Mouse (Mus musculus): ENCODE measurements around the gene Xrra1. TPM values are rescaled to one million over a fixed set of nuclear protein-coding genes. Genes with fewer than 3 reads are reported as not detected.
"Not testable (repeated sequence)": the region's sequence is repeated elsewhere in the genome, so short reads cannot be mapped to it uniquely, and the experiment has no call there.

Xrra1 gene
- polyA plus RNA-seq, 1 experiment from 2014 or later = 0.11 TPM

- Histone ChIP-seq H3K9me3 (no peaks in the 10 kb centered on the region), H3K4me1 (replicated peaks) (no peaks in the 10 kb centered on the region), H3K27me3 (replicated peaks) (no peaks in the 10 kb centered on the region), H3K4me2 (replicated peaks) (no peak overlapping the region), H3K4me3 (replicated peaks) (no peak overlapping the region), H3K36me3 (peaks cover 21% of the 10 kb centered on the region), H3K9ac (no peak overlapping the region), H3K27ac (no peak overlapping the region)
- no peak for ATAC-seq
- 100% methylated on average over 1 of the region's 1 CpGs for WGBS
Observed at GRCm38 (mm10) chr7:99940669-99941068, 81.8 kb downstream of the Xrra1 start.

GRCm38 (mm10) chr7:99944520-99944919 is 85.6 kb downstream of the Xrra1 start:
- H3K9ac ChIP-seq = no peak overlapping the region
- H3K4me1 ChIP-seq (replicated peaks) = no peaks in the 10 kb centered on the region
- H3K36me3 ChIP-seq = peaks cover 31% of the 10 kb centered on the region

GRCm38 (mm10) chr7:99945012-99945411 is 86.1 kb downstream of the Xrra1 start:
- not testable (repeated sequence) for H3K4me3 ChIP-seq (replicated peaks); H3K9ac ChIP-seq; ATAC-seq; H3K4me2 ChIP-seq (replicated peaks); H3K4me1 ChIP-seq (replicated peaks); H3K27me3 ChIP-seq (replicated peaks); H3K27ac ChIP-seq; H3K9me3 ChIP-seq
- 92% methylated on average over 22 of the region's 22 CpGs for WGBS
- peaks cover 31% of the 10 kb centered on the region for H3K36me3 ChIP-seq

More at GRCm38 (mm10) chr7:99944520-99944919, 85.6 kb downstream of the Xrra1 start:
- no peak overlapping the region for H3K27ac ChIP-seq
- H3K27me3 ChIP-seq (replicated peaks) = no peaks in the 10 kb centered on the region
- ATAC-seq = no peak
- whole genome bisulfite sequencing = 98% methylated on average over 3 of the region's 3 CpGs
- H3K9me3 ChIP-seq = no peaks in the 10 kb centered on the region
- H3K4me2 ChIP-seq (replicated peaks) = no peak overlapping the region
- no peak overlapping the region for H3K4me3 ChIP-seq (replicated peaks)

- no peak overlapping the region for H3K4me3 ChIP-seq (replicated peaks)
- no peaks in the 10 kb centered on the region for H3K9me3 ChIP-seq
- peaks cover 22% of the 10 kb centered on the region for H3K36me3 ChIP-seq
- no peak for ATAC-seq
- no peak overlapping the region for H3K27ac ChIP-seq
- no peaks in the 10 kb centered on the region for H3K4me1 ChIP-seq (replicated peaks)
- WGBS = 96% methylated on average over 3 of the region's 3 CpGs
- no peaks in the 10 kb centered on the region for H3K27me3 ChIP-seq (replicated peaks)
- no peak overlapping the region for H3K9ac ChIP-seq
- H3K4me2 ChIP-seq (replicated peaks) = no peak overlapping the region
Observed at GRCm38 (mm10) chr7:99945939-99946338, 87.0 kb downstream of the Xrra1 start.

GRCm38 (mm10) chr7:99946356-99946755 is 87.4 kb downstream of the Xrra1 start:
- no peaks in the 10 kb centered on the region for H3K27me3 ChIP-seq (replicated peaks)
- H3K27ac ChIP-seq = no peak overlapping the region
- no peaks in the 10 kb centered on the region for H3K9me3 ChIP-seq
- H3K9ac ChIP-seq = no peak overlapping the region
- no peak overlapping the region for H3K4me3 ChIP-seq (replicated peaks)
- H3K36me3 ChIP-seq = peaks cover 22% of the 10 kb centered on the region
- WGBS = 81% methylated on average over 4 of the region's 4 CpGs
- H3K4me2 ChIP-seq (replicated peaks) = no peak overlapping the region
- ATAC-seq = no peak
- no peaks in the 10 kb centered on the region for H3K4me1 ChIP-seq (replicated peaks)

- Histone ChIP-seq H3K9ac (no peak overlapping the region), H3K9me3 (no peaks in the 10 kb centered on the region), H3K27ac (no peak overlapping the region), H3K36me3 (peaks cover 21% of the 10 kb centered on the region), H3K4me2 (replicated peaks) (no peak overlapping the region), H3K27me3 (replicated peaks) (no peaks in the 10 kb centered on the region), H3K4me1 (replicated peaks) (no peaks in the 10 kb centered on the region), H3K4me3 (replicated peaks) (no peak overlapping the region)
- ATAC-seq = no peak
- WGBS = 87% methylated on average over 9 of the region's 9 CpGs
Observed at GRCm38 (mm10) chr7:99947329-99947728, 88.4 kb downstream of the Xrra1 start.

- 85% methylated on average over 6 of the region's 6 CpGs for WGBS
- H3K27me3 ChIP-seq (replicated peaks) = no peaks in the 10 kb centered on the region
- H3K9ac ChIP-seq = no peak overlapping the region
- no peak for ATAC-seq
- 0 out of 2 replicates have a peak, but pooled peaks cover 4% of the 10 kb centered on the region for H3K36me3 ChIP-seq
- H3K9me3 ChIP-seq = no peaks in the 10 kb centered on the region
- no peak overlapping the region for H3K4me2 ChIP-seq (replicated peaks)
- H3K27ac ChIP-seq = no peak overlapping the region
- H3K4me3 ChIP-seq (replicated peaks) = no peak overlapping the region
- H3K4me1 ChIP-seq (replicated peaks) = no peaks in the 10 kb centered on the region
Observed at GRCm38 (mm10) chr7:99953442-99954098, 94.7 kb downstream of the Xrra1 start.

- no peak overlapping the region for H3K9ac ChIP-seq
- H3K4me2 ChIP-seq (replicated peaks) = no peak overlapping the region
- H3K4me3 ChIP-seq (replicated peaks) = no peak overlapping the region
- H3K9me3 ChIP-seq = no peaks in the 10 kb centered on the region
- H3K36me3 ChIP-seq = 0 out of 2 replicates have a peak, but pooled peaks cover 4% of the 10 kb centered on the region
- 89% methylated on average over 8 of the region's 8 CpGs for WGBS
- no peaks in the 10 kb centered on the region for H3K4me1 ChIP-seq (replicated peaks)
- no peak overlapping the region for H3K27ac ChIP-seq
- ATAC-seq = no peak
- H3K27me3 ChIP-seq (replicated peaks) = no peaks in the 10 kb centered on the region
Observed at GRCm38 (mm10) chr7:99954212-99954611, 95.3 kb downstream of the Xrra1 start.

GRCm38 (mm10) chr7:99956095-99956494 is 97.2 kb downstream of the Xrra1 start:
- H3K36me3 ChIP-seq = 0 out of 2 replicates have a peak, but pooled peaks cover 4% of the 10 kb centered on the region
- H3K9me3 ChIP-seq = no peaks in the 10 kb centered on the region
- H3K4me3 ChIP-seq (replicated peaks) = no peak overlapping the region
- no peak overlapping the region for H3K4me2 ChIP-seq (replicated peaks)
- no peak for ATAC-seq
- H3K4me1 ChIP-seq (replicated peaks) = no peaks in the 10 kb centered on the region
- H3K27ac ChIP-seq = no peak overlapping the region
- H3K27me3 ChIP-seq (replicated peaks) = no peaks in the 10 kb centered on the region
- WGBS = 100% methylated on average over 7 of the region's 7 CpGs
- H3K9ac ChIP-seq = no peak overlapping the region

- Histone ChIP-seq H3K4me1 (replicated peaks) (0 out of 2 replicates have a peak, but pooled peaks cover 4% of the 10 kb centered on the region), H3K9me3 (no peaks in the 10 kb centered on the region), H3K36me3 (0 out of 2 replicates have a peak, but pooled peaks cover 4% of the 10 kb centered on the region), H3K4me2 (replicated peaks) (no peak overlapping the region), H3K9ac (no peak overlapping the region), H3K4me3 (replicated peaks) (no peak overlapping the region), H3K27me3 (replicated peaks) (no peaks in the 10 kb centered on the region), H3K27ac (no peak overlapping the region)
- WGBS = 82% methylated on average over 12 of the region's 12 CpGs
- no peak for ATAC-seq
Observed at GRCm38 (mm10) chr7:99957226-99957965, 98.5 kb downstream of the Xrra1 start.

- not testable (repeated sequence) for H3K4me3 ChIP-seq (replicated peaks); H3K4me2 ChIP-seq (replicated peaks); H3K27ac ChIP-seq; H3K36me3 ChIP-seq; H3K9ac ChIP-seq; H3K9me3 ChIP-seq; H3K27me3 ChIP-seq (replicated peaks); ATAC-seq
- H3K4me1 ChIP-seq (replicated peaks) = peaks cover 16% of the 10 kb centered on the region
- 33% methylated on average over 2 of the region's 2 CpGs for whole genome bisulfite sequencing
Observed at GRCm38 (mm10) chr7:99960571-99960970, 101.7 kb downstream of the Xrra1 start.

GRCm38 (mm10) chr7:99961518-99961917 is 102.6 kb downstream of the Xrra1 start:
- 82% methylated on average over 2 of the region's 2 CpGs for WGBS

More at GRCm38 (mm10) chr7:99961518-99961917, 102.6 kb downstream of the Xrra1 start:
- Histone ChIP-seq H3K4me2 (replicated peaks) (no peak overlapping the region), H3K36me3 (no peaks in the 10 kb centered on the region), H3K9me3 (no peaks in the 10 kb centered on the region), H3K4me3 (replicated peaks) (no peak overlapping the region), H3K27ac (no peak overlapping the region), H3K9ac (no peak overlapping the region), H3K4me1 (replicated peaks) (peaks cover 22% of the 10 kb centered on the region), H3K27me3 (replicated peaks) (no peaks in the 10 kb centered on the region)
- ATAC-seq = no peak

Measured in intestine, embryonic 15.5 days (tissue).